Mouse (Mus musculus): Measurements from ENCODE around the gene Il6ra.

The Il6ra gene

GRCm38 (mm10) chr3:89909703-89910542 lies 3.1 kb downstream of the Il6ra start:
- no peak for DNase-seq (ENCODE audit: low spot score)

- no peak for DNase-seq (ENCODE audit: low spot score)
Observed at GRCm38 (mm10) chr3:89908836-89909235, 4.2 kb downstream of the Il6ra start.

- DNase-seq (ENCODE audit: low spot score), result no peak
Observed at GRCm38 (mm10) chr3:89907846-89908245, 5.2 kb downstream of the Il6ra start.

GRCm38 (mm10) chr3:89899511-89899908 lies 13.5 kb downstream of the Il6ra start:
- DNase-seq (ENCODE audit: low spot score), result no peak

GRCm38 (mm10) chr3:89898870-89899510 lies 14.0 kb downstream of the Il6ra start:
- DNase-seq (ENCODE audit: low spot score), result no peak

- no peak for DNase-seq (ENCODE audit: low spot score)
Observed at GRCm38 (mm10) chr3:89898011-89898410, 15.0 kb downstream of the Il6ra start.

- no peak for DNase-seq (ENCODE audit: low spot score)
Observed at GRCm38 (mm10) chr3:89897204-89897796, 15.7 kb downstream of the Il6ra start.

- no peak for DNase-seq (ENCODE audit: low spot score)
Observed at GRCm38 (mm10) chr3:89896571-89896970, 16.4 kb downstream of the Il6ra start.

GRCm38 (mm10) chr3:89892517-89893106 lies 20.4 kb downstream of the Il6ra start:
- DNase-seq (ENCODE audit: low spot score), result no peak

GRCm38 (mm10) chr3:89891696-89892095 lies 21.3 kb downstream of the Il6ra start:
- no peak for DNase-seq (ENCODE audit: low spot score)

GRCm38 (mm10) chr3:89889841-89890430 lies 23.1 kb downstream of the Il6ra start:
- DNase-seq (ENCODE audit: low spot score), result no peak

- DNase-seq (ENCODE audit: low spot score), result no peak
Observed at GRCm38 (mm10) chr3:89887582-89888230, 25.3 kb downstream of the Il6ra start.

- DNase-seq (ENCODE audit: low spot score), result no peak
Observed at GRCm38 (mm10) chr3:89885766-89886165, 27.2 kb downstream of the Il6ra start.

- DNase-seq (ENCODE audit: low spot score), result no peak
Observed at GRCm38 (mm10) chr3:89883582-89884041, 29.4 kb downstream of the Il6ra start.

- no peak for DNase-seq (ENCODE audit: low spot score)
Observed at GRCm38 (mm10) chr3:89882556-89883181, 30.3 kb downstream of the Il6ra start.

GRCm38 (mm10) chr3:89880036-89880851 lies 32.8 kb downstream of the Il6ra start:
- no peak for DNase-seq (ENCODE audit: low spot score)

GRCm38 (mm10) chr3:89879326-89879725 lies 33.7 kb downstream of the Il6ra start:
- DNase-seq (ENCODE audit: low spot score), result no peak

- no peak for DNase-seq (ENCODE audit: low spot score)
Observed at GRCm38 (mm10) chr3:89878456-89878855, 34.5 kb downstream of the Il6ra start.

GRCm38 (mm10) chr3:89877129-89877528 lies 35.9 kb downstream of the Il6ra start:
- DNase-seq (ENCODE audit: low spot score), result no peak

GRCm38 (mm10) chr3:89876469-89876868 lies 36.5 kb downstream of the Il6ra start:
- DNase-seq (ENCODE audit: low spot score), result no peak

All from testis, postnatal 10 days (tissue).